Mouse (Mus musculus) spleen, postnatal 10 days (tissue): ENCODE data around the gene Zbtb1.
"Not testable (repeated sequence)": the region's sequence is repeated elsewhere in the genome, so short reads cannot be mapped to it uniquely, and the experiment has no call there.

Source experiments
- DNase-seq, 2 experiments: peaks; one replicate each; pipeline ENCODE4 v3.0.0; 2021 to 2022; ENCODE audit warnings: low spot score in 2 of 2

Zbtb1 gene

GRCm38 (mm10) chr12:76403886-76404537 lies 33.9 kb downstream of the Zbtb1 start, which contains the start of gene Hspa2:
TSS of gene Hspa2 (plus strand) at chr12:76404176.
- DNase-seq = peak; percentile 97 to 98

GRCm38 (mm10) chr12:76404836-76405182 lies 34.7 kb downstream of the Zbtb1 start:
- peak in 1 of 2 experiments; percentile 18 for DNase-seq

- peak; percentile 28 to 35 for DNase-seq
These were observed 35.3 kb downstream of the Zbtb1 start for GRCm38 (mm10) chr12:76405183-76405970.

GRCm38 (mm10) chr12:76405971-76406370 lies 35.9 kb downstream of the Zbtb1 start:
- peak; percentile 13 to 34 for DNase-seq

- no peak for DNase-seq
These were observed 37.1 kb downstream of the Zbtb1 start for GRCm38 (mm10) chr12:76407184-76407583.

GRCm38 (mm10) chr12:76409166-76409565 lies 39.1 kb downstream of the Zbtb1 start:
- DNase-seq = no peak

GRCm38 (mm10) chr12:76415383-76416010 lies 45.4 kb downstream of the Zbtb1 start:
- DNase-seq = peak in 1 of 2 experiments; percentile 58

GRCm38 (mm10) chr12:76417433-76417854 lies 47.4 kb downstream of the Zbtb1 start, which contains the start of gene Ppp1r36:
TSS of gene Ppp1r36 (plus strand) at chr12:76417538.
- no peak for DNase-seq

GRCm38 (mm10) chr12:76418346-76418745 lies 48.3 kb downstream of the Zbtb1 start:
- no peak for DNase-seq

- no peak for DNase-seq
These were observed 55.2 kb downstream of the Zbtb1 start for GRCm38 (mm10) chr12:76425256-76425655.

- DNase-seq = no peak
These were observed 57.5 kb downstream of the Zbtb1 start for GRCm38 (mm10) chr12:76427546-76427945.

GRCm38 (mm10) chr12:76430879-76431406 lies 60.9 kb downstream of the Zbtb1 start:
- no peak for DNase-seq

GRCm38 (mm10) chr12:76431431-76431830 lies 61.4 kb downstream of the Zbtb1 start:
- no peak for DNase-seq

GRCm38 (mm10) chr12:76434111-76434510 lies 64.0 kb downstream of the Zbtb1 start:
- no peak for DNase-seq

- no peak for DNase-seq
These were observed 65.0 kb downstream of the Zbtb1 start for GRCm38 (mm10) chr12:76435084-76435483.

- DNase-seq = no peak
These were observed 65.5 kb downstream of the Zbtb1 start for GRCm38 (mm10) chr12:76435549-76435948.

- not testable (repeated sequence) for DNase-seq
These were observed 73.4 kb downstream of the Zbtb1 start for GRCm38 (mm10) chr12:76443488-76443887.

- no peak for DNase-seq
These were observed 74.3 kb downstream of the Zbtb1 start for GRCm38 (mm10) chr12:76444359-76444772.

GRCm38 (mm10) chr12:76444862-76445261 lies 74.8 kb downstream of the Zbtb1 start:
- DNase-seq = no peak

- no peak for DNase-seq
These were observed 76.1 kb downstream of the Zbtb1 start for GRCm38 (mm10) chr12:76446201-76446600.
